Mouse (Mus musculus) CH12.LX (cell line): ENCODE measurements around the gene Anxa4.

ENCODE experiments used
- BHLHE40 ChIP-seq: IDR thresholded peaks from 2 replicates; pipeline ENCODE4 v1.6.1; 2011; ENCODE audit warnings: mild to moderate bottlenecking, low read depth, low read length, improper control_type of control experiment
- CHD1 ChIP-seq: IDR thresholded peaks from 2 replicates; pipeline ENCODE4 v1.6.1; 2012; ENCODE audit warnings: low read depth, low read length, improper control_type of control experiment, inconsistent platforms
- CTCF ChIP-seq, 2 experiments: IDR thresholded peaks in 1 of 2; conservative IDR thresholded peaks in 1 of 2; 2 replicates each; pipeline ENCODE4 v1.5.1; 2011 to 2012; ENCODE audit warnings: low read depth in 2 of 2, low read length in 2 of 2, improper control_type of control experiment in 1 of 2, inconsistent platforms in 1 of 2, mild to moderate bottlenecking in 1 of 2, moderate library complexity in 1 of 2
- E2F4 ChIP-seq: IDR thresholded peaks from 2 replicates; pipeline ENCODE4 v1.6.1; 2011; ENCODE audit warnings: low read depth, low read length, improper control_type of control experiment; ENCODE audit not compliant: insufficient replicate concordance
- EP300 ChIP-seq: IDR thresholded peaks from 2 replicates; pipeline ENCODE4 v1.6.1; 2011; ENCODE audit warnings: low read length, improper control_type of control experiment
- MAFK ChIP-seq: IDR thresholded peaks from 2 replicates; pipeline ENCODE4 v1.6.1; 2011; ENCODE audit warnings: low read length, improper control_type of control experiment; ENCODE audit not compliant: insufficient replicate concordance
- MAX ChIP-seq: IDR thresholded peaks from 2 replicates; pipeline ENCODE4 v1.6.1; 2011; ENCODE audit warnings: low read length, improper control_type of control experiment
- NELFE ChIP-seq: IDR thresholded peaks from 2 replicates; pipeline ENCODE4 v1.6.1; 2011; ENCODE audit warnings: low read depth, low read length, improper control_type of control experiment
- NRF1 ChIP-seq: IDR thresholded peaks from 2 replicates; pipeline ENCODE4 v1.6.1; 2014; ENCODE audit warnings: low read depth, mild to moderate bottlenecking, inconsistent platforms, low read length, improper control_type of control experiment, moderate library complexity
- USF1 ChIP-seq: IDR thresholded peaks from 2 replicates; pipeline ENCODE4 v1.6.1; 2014; ENCODE audit warnings: low read depth, mild to moderate bottlenecking, inconsistent platforms, low read length, improper control_type of control experiment
- ZC3H11A ChIP-seq: IDR thresholded peaks from 2 replicates; pipeline ENCODE4 v1.6.1; 2012; ENCODE audit warnings: low read depth, mild to moderate bottlenecking, inconsistent platforms, low read length, improper control_type of control experiment

- TF ChIP-seq CTCF (conservative IDR thresholded peaks at IDR 0.05 in 1 of 2, IDR thresholded peaks at IDR 0.05 in 1 of 2; ENCODE audit: low read depth in 2 of 2, low read length in 2 of 2) (no peak), BHLHE40 (no peak), EP300 (no peak), ZC3H11A (no peak), USF1 (no peak), NELFE (no peak), MAFK (no peak), CHD1 (no peak), E2F4 (no peak), NRF1 (no peak), MAX (no peak)
These were observed 56.6 kb downstream of the Anxa4 start for GRCm38 (mm10) chr6:86736830-86737229.
